Mouse (Mus musculus) small intestine, adult 2 months (tissue): ENCODE data around the gene Macrod1.

Source experiments
- CTCF ChIP-seq: fragments of 200-500 bp; IDR thresholded peaks from 2 replicates; pipeline ENCODE4 v1.5.1; 2012; ENCODE audit warnings: low read depth, mild to moderate bottlenecking, control low read depth, inconsistent platforms, low read length, moderate library complexity, mixed read lengths; ENCODE audit not compliant: insufficient replicate concordance, insufficient read length; ENCODE audit errors: extremely low read depth
- POLR2A ChIP-seq: fragments of 200-500 bp; IDR thresholded peaks from 2 replicates; pipeline ENCODE4 v1.6.1; 2012; ENCODE audit warnings: low read depth, mild to moderate bottlenecking, control low read depth, inconsistent platforms, low read length, moderate library complexity

DNA sequence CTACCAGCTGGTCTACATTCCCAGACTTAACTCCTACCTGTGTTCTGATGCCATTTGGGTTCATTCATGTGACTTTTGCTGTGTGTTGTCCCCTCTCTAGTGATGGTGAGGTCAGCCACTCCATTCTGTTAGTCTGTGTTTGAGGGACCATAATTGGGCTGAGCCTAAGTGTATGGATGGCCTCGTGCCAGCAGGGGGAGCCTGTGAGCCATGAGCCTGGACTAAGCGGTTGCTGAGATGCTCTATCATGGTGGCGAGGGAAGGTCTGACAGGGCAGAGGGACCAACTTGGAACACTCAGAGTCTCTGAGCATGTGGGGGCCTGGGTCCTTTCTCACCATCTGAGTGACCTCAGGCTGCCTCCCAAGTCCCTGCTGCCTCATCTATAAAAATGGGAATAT lies 8.0 kb downstream of the Macrod1 start:
- TF ChIP-seq CTCF (peak; percentile 94), POLR2A (no peak)
